Mouse (Mus musculus) gastrocnemius, postnatal 4 days (tissue): ENCODE measurements at regions not wholly inside any gene's neighbourhood (a gene's known extent, or its start where the extent isn't known, plus 50 kb on each side); places are given as distances from the start of the nearest gene placed in this dataset.

ENCODE experiments used
- DNase-seq, 2 experiments: peaks; one replicate each; pipeline ENCODE4 v3.0.0; 2021 to 2022; ENCODE audit warnings: low spot score in 2 of 2, mixed read lengths in 2 of 2

DNA sequence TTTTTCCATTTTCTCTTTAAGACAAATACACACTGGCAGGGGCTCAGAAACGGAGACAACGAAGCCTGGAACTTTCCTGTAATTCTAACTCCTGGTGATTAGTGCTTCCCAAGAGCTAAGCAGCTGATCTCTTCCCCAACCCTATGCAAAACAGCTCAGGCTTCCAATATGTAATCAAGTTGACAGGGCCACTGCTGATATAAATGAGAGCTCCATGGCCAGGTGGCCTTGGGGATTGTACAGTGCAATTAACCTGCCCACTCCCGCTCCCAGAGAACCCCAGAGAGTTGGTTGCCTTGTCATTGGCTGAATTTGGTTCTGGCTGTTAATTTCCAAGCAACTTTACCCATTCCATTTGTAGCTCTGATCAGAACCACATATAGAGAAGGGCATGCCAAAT is 67.8 kb downstream of the 4933415F23Rik start:
- no peak for DNase-seq

DNA sequence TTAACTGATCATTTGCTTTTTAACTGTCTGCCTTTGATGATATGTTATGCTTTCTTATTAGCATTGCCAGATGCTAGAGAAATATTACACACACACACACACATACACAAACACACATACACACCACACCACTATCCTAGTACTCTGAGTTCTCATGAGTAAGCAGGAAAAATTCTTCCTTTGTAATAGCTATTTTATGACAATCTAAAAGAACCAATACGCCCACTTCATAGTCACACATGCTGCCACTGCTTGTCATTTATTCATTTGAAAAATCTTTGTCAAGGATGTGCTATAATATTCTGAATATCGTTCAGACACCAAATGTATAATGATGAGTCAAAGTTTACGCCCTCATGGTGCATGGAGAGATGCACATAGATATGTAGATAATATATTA is 78.5 kb downstream of the 4933415F23Rik start:
- DNase-seq, result no peak

DNA sequence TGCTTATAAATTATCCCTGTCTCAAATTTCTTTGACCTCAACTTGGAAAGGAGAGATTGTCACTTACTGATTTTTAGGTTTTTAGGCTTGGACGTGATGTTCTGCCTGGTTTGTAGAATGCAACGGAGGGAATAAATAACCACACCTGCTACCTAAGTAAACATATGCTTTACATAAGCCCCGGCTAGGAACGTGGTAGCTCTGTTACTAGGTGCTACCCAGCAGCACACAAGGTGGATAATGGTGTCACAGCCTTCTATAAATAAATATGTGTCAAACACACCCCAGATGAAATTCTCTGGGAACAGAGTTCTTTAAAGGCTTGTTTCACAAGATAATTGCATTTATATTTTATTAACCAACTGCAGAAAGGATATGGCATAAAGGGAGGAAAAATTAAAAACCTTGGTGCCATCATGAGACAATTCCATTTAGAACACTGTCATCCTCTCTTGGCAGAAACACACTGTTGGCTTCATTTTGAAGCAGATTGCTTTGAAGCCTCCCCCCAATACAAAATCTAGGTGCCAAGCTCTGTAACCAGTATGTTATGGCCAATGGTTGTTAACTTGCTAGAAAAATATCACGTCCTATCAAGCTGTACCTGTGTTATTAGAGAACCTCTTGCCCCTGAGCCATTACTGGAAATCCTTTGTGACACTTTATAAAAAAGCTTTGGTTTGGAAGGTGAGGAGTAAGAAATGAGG is 94.1 kb downstream of the 4933415F23Rik start:
- DNase-seq, result no peak

DNA sequence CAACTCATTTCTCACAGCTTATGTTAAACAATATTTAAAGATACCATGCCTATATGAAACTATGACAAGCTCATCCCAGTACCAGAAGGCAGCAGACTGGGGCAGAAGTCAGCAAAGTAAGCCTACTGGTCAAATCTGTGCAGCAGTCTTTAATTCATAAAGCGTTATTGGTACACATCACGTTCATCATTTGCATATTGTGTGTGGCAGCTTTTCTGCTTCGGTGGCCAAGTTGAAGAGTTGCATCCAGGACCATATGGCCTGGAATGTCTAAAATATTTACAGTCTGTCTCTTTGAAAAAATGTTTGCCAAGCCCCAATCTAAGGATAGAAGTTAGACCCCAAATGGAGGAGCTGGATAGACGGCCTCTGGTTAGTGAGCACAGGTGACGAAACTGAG is 97.2 kb downstream of the 4933415F23Rik start:
- DNase-seq, result no peak

DNA sequence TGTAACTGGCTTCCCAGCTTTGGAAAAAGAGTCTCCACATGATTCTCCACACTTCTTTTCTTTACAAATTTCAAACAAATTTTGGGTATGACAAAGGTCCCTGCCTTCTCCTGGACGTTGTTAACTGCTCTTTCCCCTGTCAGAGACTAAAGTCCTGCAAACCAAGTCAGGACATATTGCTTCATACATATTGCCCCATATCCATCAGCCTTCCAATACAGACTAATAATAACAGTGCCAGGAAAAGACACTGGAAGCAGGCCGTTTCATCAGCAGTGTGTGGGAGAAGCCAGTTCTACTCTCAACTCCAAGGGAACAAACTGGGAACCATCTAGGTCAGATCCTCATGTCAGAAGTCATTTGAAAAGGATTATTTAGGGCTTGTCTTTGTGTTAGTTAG is 105.4 kb downstream of the 4933415F23Rik start:
- DNase-seq, result no peak

DNA sequence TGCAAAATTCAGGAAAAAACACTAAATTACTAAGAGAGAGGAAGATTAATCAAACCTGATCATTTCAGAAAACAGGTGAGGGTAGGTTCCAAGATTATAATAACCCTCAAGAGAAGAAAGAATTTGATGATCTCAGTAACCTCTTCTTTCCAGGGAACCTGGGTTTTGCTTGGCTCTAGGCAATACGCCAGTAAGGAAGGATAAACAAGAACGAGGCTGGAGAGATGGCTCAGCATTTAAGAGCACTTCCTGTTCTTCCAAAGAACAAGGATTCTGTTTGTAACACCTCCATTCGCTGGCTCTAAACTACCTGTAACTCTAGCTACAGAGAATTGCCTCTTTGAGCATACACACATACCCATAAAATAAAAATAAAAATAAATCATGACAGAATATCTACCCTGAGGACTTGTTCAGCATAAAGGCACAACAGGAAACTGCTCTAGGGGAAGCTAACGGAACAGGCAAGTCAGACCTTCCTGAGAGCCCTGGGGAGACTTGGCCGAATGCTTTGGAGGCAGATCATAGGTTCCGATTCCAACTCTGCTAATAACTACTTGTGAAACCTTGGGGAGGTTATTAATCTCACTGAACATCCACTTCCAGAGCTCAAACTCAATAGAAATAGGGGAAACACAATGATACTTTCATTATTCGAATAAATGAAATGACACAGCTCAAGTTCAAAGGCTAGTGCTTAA is 112.4 kb downstream of the 4933415F23Rik start:
- DNase-seq, result no peak

DNA sequence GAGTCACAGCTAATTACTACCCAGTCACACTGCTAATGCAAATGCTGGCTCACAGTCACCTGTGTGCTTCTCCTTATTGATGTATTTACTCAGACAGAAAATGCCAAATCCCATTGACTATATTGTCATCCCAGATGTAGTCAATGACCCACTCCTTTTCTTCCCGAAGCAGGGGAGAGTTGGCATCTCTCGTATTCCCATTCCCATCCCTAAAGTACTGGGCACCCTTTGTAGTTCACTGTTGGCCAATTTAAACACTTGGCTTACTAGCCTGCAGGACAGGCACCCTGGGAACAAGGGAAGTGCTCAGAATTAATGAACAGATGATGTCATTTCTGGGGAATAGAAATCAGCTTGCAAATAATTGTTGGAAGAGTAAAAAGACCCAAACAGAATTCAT is 114.5 kb downstream of the 4933415F23Rik start:
- no peak for DNase-seq

DNA sequence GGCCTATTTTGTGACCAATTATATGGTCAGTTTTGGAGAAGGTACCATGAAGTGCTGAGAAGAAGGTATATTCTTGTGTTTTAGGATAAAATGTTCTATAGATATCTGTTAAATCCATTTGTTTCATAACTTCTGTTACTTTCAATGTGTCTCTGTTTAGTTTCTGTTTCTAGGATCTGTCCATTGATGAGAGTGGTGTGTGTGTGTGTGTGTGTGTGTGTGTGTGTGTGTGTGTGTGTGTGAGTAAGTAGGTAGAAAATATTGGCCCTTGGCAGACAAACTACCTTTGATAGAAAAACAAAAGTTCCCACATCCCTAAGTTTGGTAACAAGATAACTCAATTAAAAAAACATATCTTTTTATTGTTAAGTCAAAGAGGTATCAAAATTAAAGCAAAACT is 117.8 kb downstream of the 4933415F23Rik start:
- peak; percentile 57 to 85 for DNase-seq

DNA sequence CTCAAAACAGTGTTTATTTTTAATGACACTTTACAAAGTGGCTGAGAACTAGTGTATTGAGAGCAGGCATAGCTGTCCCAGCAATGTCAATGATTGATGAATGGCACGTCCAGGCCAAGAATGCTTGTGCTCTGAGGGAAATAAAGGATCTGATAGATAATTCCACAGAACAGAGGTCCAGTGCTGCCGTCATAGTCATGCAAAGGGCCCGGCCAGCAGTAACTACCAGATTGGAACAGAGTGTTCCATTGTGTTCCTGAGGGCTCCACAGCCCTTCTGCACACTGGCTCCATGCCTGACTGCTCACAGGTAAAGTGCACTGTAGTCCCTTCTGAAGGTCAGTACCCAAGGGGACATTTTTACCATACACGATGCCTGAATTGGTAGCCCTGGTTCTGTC is 127.1 kb downstream of the 4933415F23Rik start:
- no peak for DNase-seq

DNA sequence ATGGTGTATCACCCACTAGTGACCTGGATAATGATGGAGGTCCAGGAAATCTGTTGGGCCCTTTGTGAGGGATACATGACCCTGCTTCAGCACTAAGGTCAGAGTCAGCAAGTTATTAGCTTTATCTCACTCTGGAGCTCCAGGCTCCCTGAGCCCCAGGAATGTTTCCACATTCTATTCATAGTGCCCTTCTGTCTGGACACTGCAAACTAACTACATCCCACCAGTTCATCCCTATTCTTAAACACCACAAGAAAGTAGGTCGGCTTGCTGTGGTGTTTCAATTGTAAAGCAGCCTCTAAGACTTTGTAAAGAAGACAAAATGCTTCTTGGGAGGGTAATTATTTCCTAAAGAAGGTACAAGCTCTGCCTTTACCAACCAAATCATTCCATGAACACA is 138.2 kb upstream of the Rims1 start:
- DNase-seq, result no peak

DNA sequence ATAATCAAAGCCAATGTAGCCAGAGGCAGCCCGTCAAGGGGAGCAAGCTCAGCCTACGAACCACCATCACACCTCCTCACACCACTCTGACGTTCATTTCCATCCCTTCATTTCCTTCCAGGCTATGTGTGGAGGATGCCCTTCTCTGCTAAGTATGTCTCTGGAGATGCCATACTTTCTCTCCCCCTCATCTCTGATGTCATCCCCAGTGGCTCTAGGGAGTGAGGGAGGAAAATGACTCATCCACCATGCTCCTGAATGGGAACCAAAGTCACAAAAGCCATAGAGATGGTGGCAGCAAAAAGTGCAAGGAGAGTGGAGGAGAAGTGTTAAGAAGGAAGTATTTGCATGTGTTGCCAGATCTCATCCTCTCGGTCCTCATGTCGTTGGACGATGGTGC is 134.0 kb upstream of the Rims1 start:
- no peak for DNase-seq

DNA sequence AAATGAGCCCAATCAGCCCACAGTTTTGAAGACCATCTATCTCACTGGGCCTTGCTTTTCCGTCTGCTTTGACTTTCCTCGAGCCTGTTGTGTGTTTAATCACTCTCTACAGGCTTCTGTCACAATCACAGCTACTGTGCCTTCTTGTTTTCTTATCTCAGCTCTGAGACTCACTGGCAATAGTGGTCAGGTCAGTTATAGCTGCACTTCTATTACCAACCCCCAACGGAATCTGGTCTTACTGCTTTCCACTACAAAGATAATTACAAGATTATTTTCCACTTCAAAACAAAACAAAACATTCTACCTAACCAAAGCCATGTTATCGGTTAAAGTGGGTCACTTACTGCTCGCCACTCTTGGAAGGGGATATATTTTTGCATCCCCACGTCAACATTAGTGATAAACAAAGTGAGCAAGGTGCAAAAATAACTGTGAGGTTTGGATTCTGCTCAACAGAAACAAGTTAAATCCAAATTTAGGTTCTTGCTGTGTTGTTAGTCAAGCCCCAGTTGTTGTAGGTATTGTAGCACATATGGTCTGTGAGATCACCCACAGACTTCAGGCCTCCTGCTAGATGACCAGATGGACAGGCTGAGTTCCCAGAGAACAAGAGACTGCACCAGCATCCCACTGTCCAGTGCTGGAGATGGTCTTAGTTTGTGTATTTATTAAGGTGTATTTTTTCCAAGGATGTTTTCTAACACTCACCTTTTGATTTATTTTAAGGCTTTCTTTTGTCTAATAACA is 125.5 kb upstream of the Rims1 start:
- no peak for DNase-seq

DNA sequence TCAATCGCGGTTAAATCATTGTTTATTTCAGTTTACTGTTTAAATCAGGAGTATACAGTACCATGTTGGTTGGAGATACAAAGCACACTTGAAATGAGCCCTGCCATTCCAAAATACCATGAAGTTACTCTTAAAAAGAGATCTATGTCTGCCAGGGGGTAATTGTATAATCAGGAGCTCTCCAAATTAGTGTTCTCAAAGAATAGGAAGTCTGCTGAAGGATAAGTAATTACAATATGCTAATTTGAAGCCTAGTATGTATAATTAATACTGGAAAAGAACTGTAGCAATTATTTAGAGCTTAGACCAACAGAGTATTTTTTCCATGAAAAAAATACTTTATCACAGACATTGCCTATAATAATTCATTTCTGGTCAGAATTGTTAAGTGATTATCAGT is 97.2 kb upstream of the Rims1 start:
- no peak for DNase-seq

DNA sequence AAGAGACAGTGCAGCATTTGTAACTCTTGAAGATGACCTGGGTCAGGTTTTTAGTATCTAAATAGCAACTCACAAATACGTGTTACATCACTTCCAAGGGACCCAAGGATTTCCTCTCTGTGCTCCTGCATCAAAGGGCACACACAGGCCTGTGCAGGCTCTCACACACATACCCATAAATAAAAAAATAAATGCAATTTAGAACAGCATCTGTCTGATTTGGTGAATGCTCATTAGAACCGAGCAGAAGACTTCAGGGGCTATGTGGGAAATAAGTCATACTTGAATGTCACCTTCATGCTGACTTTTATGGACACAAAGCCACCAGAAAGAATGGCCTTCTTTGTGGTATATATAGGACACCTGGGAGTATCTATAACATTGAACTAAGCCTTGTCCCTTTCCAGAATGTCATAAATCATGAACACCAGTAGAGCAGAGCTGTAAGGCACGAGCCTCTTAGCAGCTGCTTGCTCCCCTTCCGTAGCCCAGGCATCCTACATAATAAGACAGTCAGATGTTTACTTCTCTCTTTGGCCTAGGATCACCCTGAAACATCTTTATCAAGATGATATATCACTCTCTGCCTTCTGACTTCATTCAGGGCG is 95.3 kb upstream of the Rims1 start:
- no peak for DNase-seq

DNA sequence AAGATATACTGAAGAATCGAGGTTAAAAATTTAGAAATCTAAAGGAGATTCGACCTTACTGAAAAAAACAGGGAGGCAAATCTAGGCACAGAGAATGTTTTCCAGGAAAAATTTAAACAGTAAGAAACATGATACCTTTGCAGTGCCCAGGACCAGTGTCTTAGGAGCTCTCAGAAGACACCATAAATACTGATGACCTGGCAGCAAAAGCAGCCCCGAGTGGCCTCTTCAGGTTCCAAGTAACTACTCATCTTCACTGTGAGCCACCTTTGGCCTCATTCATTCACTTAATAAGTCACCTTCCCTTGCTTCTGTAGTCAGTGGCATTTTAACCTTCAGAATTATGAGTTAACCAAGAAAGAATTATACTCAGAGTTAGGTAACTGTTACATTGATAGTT is 89.3 kb upstream of the Rims1 start:
- no peak for DNase-seq

DNA sequence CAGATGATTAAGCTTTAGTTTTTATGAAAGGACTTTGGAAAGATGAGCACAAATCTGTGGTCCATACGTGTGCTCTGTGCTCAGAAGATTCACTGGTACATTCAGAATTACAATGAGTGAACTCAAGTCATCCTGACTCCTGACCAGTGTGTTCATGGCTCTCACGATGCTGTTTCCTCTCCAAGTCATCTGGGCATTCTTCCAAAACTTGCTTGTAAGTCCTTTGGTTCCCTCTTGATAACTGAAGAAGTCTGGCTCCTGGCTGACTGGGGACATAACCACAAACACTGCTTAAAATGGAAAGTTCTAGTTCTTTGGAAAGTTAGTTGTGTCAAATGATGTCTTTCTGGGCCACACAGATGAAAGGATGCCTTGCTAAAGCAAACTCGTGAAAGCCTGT is 57.2 kb upstream of the Rims1 start:
- DNase-seq, result no peak
